Mouse (Mus musculus): Measurements from ENCODE around the gene Med16.
"Not testable (repeated sequence)": the region's sequence is repeated elsewhere in the genome, so short reads cannot be mapped to it uniquely, and the experiment has no call there.

Gene Med16

GRCm38 (mm10) chr10:79884938-79885337 lies 23.8 kb downstream of the Med16 start:
- DNase-seq (ENCODE audit: low read depth, low spot score) = not testable (repeated sequence)

GRCm38 (mm10) chr10:79884446-79884845 lies 24.3 kb downstream of the Med16 start:
- DNase-seq (ENCODE audit: low read depth, low spot score) = no peak

GRCm38 (mm10) chr10:79883297-79884084 lies 25.2 kb downstream of the Med16 start:
- no peak for DNase-seq (ENCODE audit: low read depth, low spot score)

GRCm38 (mm10) chr10:79881981-79882380 lies 26.7 kb downstream of the Med16 start:
- DNase-seq (ENCODE audit: low read depth, low spot score) = no peak

GRCm38 (mm10) chr10:79880721-79881120 lies 28.0 kb downstream of the Med16 start:
- no peak for DNase-seq (ENCODE audit: low read depth, low spot score)

GRCm38 (mm10) chr10:79879527-79879926 lies 29.2 kb downstream of the Med16 start:
- no peak for DNase-seq (ENCODE audit: low read depth, low spot score)

- DNase-seq (ENCODE audit: low read depth, low spot score) = no peak
These were observed 31.0 kb downstream of the Med16 start for GRCm38 (mm10) chr10:79877757-79878156.

- DNase-seq (ENCODE audit: low read depth, low spot score) = no peak
These were observed 31.5 kb downstream of the Med16 start for GRCm38 (mm10) chr10:79877174-79877573.

- DNase-seq (ENCODE audit: low read depth, low spot score) = peak; percentile 71
These were observed 34.3 kb downstream of the Med16 start, which contains the start of the genes Prtn3 and Plppr3 for GRCm38 (mm10) chr10:79874290-79874862. TSS of gene Prtn3 (plus strand) at chr10:79874476. TSS of gene Plppr3 (minus strand) at chr10:79874634.

- no peak for DNase-seq (ENCODE audit: low read depth, low spot score)
These were observed 34.9 kb downstream of the Med16 start for GRCm38 (mm10) chr10:79873715-79874289.

GRCm38 (mm10) chr10:79873313-79873712 lies 35.4 kb downstream of the Med16 start:
- no peak for DNase-seq (ENCODE audit: low read depth, low spot score)

- no peak for DNase-seq (ENCODE audit: low read depth, low spot score)
These were observed 35.9 kb downstream of the Med16 start for GRCm38 (mm10) chr10:79872862-79873261.

GRCm38 (mm10) chr10:79871845-79872244 lies 36.9 kb downstream of the Med16 start:
- DNase-seq (ENCODE audit: low read depth, low spot score) = no peak

- no peak for DNase-seq (ENCODE audit: low read depth, low spot score)
These were observed 42.1 kb downstream of the Med16 start for GRCm38 (mm10) chr10:79866601-79867000.

- DNase-seq (ENCODE audit: low read depth, low spot score) = no peak
These were observed 42.9 kb downstream of the Med16 start for GRCm38 (mm10) chr10:79865801-79866295.

GRCm38 (mm10) chr10:79865189-79865601 lies 43.5 kb downstream of the Med16 start:
- DNase-seq (ENCODE audit: low read depth, low spot score) = no peak

GRCm38 (mm10) chr10:79864351-79865188 lies 44.2 kb downstream of the Med16 start:
- no peak for DNase-seq (ENCODE audit: low read depth, low spot score)

- DNase-seq (ENCODE audit: low read depth, low spot score) = no peak
These were observed 45.8 kb downstream of the Med16 start for GRCm38 (mm10) chr10:79862925-79863324.

- no peak for DNase-seq (ENCODE audit: low read depth, low spot score)
These were observed 46.5 kb downstream of the Med16 start for GRCm38 (mm10) chr10:79862049-79862788.

- no peak for DNase-seq (ENCODE audit: low read depth, low spot score)
These were observed 47.3 kb downstream of the Med16 start for GRCm38 (mm10) chr10:79861230-79862048.
